Mouse (Mus musculus) testis, postnatal 10 days (tissue): ENCODE data around the gene Rbfox2.
A peak's percentile ranks its signal among the peaks of the same experiment; 100 is the strongest.

Source experiments
- DNase-seq: peaks from one replicate; pipeline ENCODE4 v3.0.0; 2021; ENCODE audit warnings: low spot score

The Rbfox2 gene

DNA sequence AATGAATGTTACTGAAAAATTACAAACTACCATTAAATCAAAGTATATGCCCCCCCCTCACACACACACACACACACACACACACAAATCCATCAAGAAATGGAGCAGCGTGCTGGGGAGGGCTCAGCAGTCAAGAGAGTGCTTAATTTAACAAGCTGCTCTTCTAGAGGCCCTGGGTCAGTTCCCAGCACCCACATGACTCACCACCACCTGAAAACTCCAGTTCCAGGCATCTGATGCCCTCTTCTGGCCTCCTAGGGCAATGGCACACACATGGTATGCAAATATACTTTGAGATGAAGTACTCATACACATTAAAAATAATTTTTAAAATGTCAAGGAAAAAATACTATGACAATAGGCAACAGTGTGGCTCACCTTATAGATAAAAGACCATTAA, 120.7 kb downstream of the Rbfox2 start:
- no peak for DNase-seq

DNA sequence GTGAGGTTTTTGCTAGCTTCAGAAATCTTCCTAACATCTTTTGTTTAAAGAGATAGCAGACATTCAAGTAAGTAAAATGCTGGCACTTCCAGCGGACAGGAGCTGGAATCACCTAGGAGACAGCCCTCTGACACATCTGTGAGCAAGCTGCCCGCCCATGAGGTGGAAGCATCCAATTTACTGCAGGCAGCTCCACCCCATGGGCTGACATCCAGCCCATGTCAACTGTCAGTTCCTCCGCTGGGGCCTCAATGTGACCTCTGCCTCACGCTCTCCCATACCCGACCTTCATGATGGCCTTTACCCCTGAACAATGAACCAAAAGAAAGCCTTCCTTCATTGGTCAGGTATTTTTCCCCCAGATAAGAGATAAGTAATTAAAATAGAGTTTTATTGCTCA, 121.2 kb downstream of the Rbfox2 start:
- no peak for DNase-seq

GRCm38 (mm10) chr15:77182800-77183199, 124.0 kb downstream of the Rbfox2 start:
- no peak for DNase-seq

- no peak for DNase-seq
Observed at GRCm38 (mm10) chr15:77174018-77174417, 132.8 kb downstream of the Rbfox2 start.

DNA sequence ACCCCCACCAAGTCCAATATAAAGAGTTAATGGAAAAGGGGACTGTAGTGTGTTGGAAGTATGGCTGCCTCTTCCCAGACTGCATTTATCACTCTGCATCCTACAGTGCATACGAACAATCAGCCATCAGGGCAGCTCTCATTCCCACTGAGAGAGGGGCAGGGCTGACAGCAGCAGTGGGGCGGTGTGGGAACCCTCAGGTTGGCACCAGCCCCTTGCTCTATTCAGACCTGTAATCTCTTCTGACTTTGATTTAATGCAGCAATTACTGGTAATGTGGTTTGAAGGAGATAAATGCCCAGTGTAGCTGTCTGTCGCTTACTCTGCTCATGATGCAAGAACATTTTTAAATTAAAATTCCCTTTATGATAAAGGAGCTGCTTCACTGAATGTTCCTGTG, 134.4 kb downstream of the Rbfox2 start:
- DNase-seq: no peak

DNA sequence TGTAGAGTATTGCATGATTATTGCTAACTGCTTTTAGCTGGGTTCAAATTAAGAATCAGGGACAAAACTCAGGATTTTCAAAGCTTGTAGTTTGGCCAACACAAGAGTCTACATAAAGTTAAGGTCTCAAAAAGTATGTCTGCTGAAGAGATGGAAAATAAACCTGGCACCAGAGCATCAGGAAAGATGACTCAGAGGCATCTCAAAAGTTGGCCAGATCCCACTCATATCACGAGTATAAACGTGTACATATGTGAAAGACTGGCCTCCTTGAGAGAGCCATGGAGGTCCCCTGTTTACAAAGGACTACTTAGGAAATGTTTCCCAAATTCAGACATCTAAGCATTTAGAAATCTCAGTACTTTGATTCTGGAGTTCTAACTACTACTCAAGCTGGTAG, 138.0 kb downstream of the Rbfox2 start:
- no peak for DNase-seq

DNA sequence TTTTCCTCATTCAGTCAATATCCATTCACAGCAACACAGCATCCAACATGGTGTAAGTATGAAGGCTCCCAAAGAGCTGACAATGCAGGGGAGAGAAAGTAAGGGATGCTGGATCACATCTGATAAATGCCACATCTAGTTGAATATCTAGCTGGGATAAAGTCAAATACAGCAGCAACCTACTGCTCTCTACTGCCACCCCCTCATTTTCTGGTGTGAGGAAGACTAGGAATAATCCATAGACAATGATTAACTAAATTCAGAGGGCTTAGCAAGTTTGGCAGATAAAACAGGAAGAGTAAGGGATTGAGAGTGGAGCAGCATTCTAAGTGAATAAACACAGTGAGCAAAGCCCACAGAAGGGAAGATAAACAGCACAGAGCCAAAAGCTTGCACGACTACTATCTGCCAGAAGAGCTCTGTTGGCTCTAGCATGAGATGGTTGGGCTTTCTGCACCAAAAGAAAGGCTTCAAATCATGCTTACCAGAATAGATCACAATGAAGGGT, 140.5 kb downstream of the Rbfox2 start:
- DNase-seq: no peak

DNA sequence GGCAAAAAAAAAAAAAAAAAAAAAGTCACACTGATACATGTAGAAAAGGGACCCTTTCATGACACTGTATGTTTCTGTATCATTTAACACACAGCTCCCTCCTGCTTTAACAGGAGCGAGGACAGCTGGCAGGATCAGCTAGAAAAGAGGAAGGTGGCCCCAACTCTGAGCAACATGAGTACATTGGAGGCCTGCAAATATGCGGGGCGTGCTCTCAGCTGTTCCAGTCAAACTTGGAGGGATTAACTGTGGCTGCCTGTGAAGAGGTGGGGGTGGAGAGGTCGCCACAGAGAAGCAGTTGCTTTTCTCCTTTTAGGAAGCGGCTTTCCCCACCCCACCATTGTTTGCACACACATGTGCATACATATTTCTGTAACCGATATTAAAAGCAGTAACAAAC, 143.5 kb downstream of the Rbfox2 start:
- DNase-seq: no peak

DNA sequence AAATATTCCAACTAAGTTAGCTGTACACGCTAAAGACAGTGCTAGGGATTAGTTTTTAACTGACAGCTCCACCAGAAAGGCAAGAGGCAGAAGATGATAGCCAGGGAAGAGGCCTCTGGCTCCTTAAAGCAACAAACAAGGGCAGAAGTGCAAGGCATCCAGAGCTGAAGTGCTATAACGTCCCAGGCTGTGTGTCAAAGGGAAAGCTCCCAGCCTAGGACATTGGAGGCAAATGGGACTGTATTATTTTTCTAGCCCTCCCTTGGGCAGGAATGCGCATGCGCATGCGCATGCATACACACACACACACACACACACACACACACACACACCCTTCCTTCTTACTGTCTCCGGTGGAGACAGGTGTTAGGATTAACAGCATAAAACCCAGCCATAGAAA, 143.9 kb downstream of the Rbfox2 start:
- no peak for DNase-seq

DNA sequence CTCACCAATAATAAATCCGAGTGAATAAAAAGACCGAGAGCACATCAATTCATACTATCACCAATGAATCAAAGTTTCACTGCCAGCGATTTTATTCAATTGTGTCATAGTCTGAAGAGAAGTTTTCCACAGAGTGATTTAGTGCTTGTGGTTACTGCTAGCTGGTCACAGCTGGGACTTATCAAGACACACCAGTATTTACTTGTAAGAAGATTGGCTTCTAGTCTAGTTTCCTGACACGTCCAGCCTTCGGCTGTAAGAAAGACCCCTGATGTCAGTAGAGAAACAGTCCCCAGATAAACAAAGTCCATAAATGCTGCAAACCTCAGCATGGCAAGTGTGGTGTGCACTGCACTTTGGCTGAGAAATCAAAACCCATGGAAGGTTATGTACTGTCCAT, 145.4 kb downstream of the Rbfox2 start:
- DNase-seq: no peak

DNA sequence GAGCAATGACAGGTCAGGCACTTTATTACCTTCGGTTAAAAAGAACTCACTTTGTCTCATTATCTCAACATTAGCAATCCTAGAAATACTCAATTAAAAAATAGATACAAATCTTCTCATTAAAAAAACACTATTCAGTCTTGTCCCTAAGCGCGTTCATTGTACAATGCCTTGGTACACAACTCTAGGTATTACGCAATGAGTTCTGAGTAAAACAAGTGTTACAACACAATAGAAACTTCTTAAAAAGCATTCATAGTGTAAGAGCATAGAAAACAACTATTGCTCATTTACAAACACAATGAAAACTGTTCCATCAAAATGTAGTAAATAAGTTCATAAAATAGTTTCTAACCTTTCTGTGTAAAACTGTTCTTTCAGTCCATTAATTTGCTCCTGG, 146.0 kb downstream of the Rbfox2 start:
- DNase-seq: no peak

DNA sequence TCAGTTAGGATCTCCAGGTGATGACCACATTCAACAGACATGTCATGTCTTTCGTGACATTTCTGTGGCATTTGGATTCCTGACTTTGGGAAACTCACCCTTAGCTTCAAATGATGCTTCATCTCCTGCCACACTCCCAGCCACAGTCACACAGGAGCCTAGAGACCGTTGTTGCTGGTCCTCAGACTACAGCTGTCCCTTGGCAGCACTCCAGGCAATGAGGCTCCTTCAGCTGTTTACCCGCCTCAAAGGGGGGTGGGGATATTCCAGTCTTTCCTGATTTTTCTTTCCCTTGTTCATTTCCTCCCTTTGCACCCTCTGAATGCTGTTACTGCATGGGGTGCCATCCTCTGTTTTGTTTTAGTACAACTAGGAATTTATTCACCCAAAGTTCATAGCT, 150.3 kb downstream of the Rbfox2 start:
- DNase-seq: peak; percentile 72

- no peak for DNase-seq
Observed at GRCm38 (mm10) chr15:77154248-77154785, 152.5 kb downstream of the Rbfox2 start.

- peak; percentile 76 for DNase-seq
Observed at GRCm38 (mm10) chr15:77153625-77154024, 153.2 kb downstream of the Rbfox2 start.

GRCm38 (mm10) chr15:77153088-77153546, 153.7 kb downstream of the Rbfox2 start:
- DNase-seq: no peak

DNA sequence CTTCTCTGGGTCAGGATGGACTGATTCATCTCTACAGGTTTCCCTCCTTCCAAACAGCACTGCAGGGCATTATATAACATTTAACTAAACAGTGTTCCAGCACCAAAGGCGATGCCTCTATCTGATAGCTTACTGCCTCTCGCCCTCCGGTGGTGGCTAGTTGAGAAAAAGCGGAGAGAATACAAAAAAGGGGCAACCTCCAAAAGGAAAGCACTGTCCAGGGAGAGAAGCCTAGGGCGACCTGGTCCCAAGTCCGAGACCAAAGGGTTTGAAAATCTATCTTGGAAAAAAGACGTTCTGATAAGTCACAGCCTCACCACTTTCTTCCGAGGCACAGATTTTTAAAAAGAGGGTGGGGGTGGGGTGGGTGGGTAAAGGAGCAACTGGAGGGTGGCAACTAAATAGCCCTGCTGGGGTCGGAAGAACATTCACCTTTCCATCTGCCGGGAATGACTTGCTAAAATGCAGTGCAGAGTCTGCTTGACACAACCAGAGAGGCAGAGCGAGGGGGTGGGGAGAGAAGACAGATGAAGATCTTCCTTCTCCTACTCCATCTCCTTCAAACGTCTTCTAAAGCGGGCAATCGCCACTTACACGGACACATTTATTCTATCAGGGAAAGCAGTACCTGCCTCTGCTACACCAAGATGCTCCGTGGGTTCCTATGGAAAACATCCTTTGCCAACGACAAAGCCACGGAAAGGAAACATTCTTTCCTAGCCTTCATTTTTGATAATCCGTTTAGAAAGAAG, 154.3 kb downstream of the Rbfox2 start:
- DNase-seq: no peak

DNA sequence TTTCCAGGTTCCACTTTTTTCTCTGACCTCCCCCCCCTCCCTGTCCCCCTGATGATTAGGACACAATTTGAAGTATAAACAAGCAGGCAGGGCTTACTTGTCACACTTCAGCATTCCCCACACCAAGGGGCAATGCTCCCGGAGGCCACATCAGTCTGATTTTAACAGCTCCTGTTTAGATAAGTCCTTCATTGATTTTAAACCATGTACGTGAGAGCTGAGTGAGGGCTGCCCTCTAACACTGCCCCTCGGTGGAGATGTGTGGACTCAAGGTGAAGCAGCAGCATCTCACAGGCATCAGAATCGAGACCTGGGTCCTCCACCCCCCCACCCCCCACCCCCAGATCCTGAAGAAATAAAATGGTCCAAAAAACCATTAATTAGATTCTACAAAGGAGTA, 155.0 kb downstream of the Rbfox2 start:
- no peak for DNase-seq

GRCm38 (mm10) chr15:77151178-77151577, 155.6 kb downstream of the Rbfox2 start:
- no peak for DNase-seq

- no peak for DNase-seq
Observed at GRCm38 (mm10) chr15:77150424-77150841, 156.4 kb downstream of the Rbfox2 start.

- no peak for DNase-seq
Observed at GRCm38 (mm10) chr15:77150000-77150399, 156.8 kb downstream of the Rbfox2 start.

DNA sequence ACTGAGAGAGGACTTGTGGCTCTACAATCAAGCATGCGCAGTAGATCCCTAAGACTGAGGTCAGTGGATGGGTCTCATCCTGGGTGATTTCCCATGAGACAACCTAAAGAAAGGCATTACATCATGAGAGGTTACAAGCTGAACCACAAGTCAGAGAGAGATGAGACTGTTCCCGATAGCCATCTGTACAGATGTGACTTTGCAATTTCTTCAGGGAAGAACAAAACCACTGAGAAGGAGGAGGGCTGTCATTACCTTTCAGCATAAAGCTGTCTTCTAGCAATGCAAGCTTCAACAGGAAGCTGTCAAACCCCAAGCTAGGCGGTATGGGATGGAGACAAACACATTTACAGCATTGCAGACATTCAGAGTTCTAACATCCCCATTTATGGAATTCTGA, 157.3 kb downstream of the Rbfox2 start:
- DNase-seq: no peak

DNA sequence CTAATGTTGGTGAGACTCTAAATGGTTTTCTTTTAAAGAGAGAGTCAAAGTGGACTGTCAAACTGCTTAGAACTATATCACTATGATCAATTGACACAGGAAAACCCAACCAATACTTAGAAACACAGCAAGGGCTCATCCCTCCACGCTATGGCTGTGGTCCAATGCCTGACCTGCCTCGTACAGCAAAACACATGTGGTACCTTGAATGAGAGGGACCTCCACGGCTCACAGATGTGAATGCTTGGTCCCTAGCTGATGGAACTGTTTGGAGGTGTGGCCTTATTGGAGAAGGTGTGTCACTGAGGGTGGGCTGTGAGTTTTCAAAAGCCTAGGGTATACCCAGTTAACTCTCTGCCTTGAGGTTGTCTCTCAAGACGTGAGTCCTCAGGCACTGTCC, 159.9 kb downstream of the Rbfox2 start:
- DNase-seq: no peak

DNA sequence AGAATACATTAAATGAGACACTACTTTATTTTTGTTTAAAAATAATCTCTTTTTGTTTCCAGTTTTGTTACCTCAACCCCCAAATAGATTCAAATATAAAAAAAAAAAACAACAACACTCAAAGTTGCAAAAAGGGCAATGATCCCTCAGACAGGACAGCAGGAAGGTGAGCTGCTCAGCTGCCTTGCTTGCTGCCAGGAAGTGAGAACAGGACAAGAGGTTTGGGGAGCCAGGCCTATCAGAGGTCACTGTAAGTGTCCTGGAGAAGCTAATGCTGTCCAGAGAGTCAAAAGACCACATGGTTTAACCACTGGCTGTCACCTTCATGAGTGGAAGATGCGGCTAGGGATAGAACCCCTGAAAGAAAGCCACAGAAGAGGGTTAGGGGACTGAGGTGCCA, 161.8 kb downstream of the Rbfox2 start:
- DNase-seq: no peak

DNA sequence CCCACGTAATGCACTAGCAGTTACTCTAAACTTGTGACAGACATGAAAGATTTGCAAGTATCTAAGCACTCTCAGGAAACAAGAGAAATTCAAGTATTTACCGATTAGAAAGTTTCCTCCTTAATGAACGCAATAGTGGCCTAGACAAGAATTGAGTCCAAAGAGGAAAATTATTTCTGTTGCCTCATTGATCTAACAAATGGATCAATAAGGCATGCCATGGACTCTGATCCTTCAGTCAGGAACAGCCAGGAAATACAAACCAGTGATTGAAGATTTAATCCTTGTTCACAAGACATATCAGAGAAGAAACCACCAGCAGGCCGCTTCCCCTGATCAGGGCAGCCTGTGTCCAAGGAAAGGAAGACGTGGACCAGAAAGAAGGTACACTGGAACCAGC, 164.0 kb downstream of the Rbfox2 start:
- DNase-seq: no peak
